Mouse (Mus musculus) adrenal gland, postnatal 0 days (tissue): ENCODE measurements around the gene Cnga3. TPM values are rescaled to one million over a fixed set of nuclear protein-coding genes. Genes with fewer than 3 reads are reported as not detected.

ENCODE experiments used
- polyA plus RNA-seq: library from polyadenylated mRNA; unstranded; fragments of >200 nt; fragmentation: Nextera tagmentation; extraction: Ambion mirVana; gene quantifications from 2 replicates; pipeline ENCODE4 v1.2.1, GENCODE M21; 2015

Cnga3 gene
- polyA plus RNA-seq, result 0.66 and 1.2 TPM in 2 replicates

DNA sequence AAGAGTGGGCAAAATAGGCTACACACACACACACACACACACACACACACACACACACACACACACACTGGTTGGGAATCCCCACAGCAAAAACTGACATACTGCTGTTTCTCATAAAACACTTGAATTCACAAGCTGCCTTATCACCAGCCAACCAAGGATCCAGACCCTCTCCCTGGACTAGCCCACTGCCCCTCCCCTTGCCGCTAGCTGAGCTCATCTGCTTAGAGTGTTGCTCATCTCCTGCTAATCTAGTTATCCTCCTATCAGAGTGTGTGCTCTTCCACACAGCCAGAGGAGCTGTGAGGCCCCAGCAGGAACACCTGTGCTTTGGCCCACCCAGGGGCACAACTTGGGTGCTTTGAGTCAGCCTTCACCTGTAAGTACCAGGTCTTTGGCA is at the start of gene Cnga3:
Cnga3 (plus strand) TSS at position 291 of the 400 bp plus-strand sequence.

DNA sequence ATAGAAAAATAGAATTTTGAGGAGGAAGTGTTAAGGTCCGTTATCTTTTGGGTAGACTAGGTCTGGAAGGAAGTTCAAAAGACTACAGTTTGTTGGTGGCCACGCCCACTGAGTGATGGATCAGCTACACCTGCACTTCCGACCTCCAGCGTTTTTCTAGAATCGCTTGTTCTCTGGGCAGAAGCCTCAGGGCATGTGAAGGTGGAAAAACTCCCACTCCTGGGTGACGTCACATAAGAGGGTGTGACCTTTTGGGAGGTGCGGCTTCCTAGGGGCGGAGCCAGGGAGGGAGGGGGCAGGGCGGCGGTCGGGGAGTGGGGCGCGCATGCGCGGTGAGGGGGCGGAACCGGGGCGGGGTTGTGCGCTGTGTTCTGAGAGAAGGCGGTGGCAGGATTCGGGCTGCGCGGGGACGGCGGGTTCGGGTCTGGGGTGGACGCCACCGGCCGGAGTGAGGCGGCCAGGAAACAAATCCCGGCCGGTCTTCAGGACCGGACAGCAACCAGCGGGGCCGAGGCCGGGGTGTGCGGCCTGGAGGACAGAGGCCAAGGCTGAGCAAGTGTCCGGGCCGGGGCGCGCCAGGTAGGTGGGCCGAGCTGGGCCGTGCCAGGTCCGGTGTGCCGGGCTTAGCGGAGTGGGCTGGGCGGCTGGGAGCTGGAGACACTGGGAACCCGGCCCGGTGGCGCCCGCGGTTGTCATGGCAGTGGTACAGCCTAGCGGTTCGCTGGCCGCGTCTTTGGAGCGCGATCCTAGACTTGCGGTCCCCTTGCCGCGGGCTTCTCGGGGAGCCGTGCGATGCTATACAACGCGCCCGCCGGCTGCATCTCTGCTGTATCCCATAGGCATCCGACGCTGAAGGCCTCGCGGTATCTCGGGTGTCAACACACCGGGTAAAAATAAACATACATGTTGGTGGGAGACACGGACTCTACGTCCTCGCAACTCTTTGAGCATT is 85.6 kb downstream of the Cnga3 start, which contains the start of gene Inpp4a:
Inpp4a (plus strand) TSS at position 326 of the 952 bp plus-strand sequence.

Other genes with a start within 250 kb of the Cnga3 start
- 0.20 and 0.73 TPM in 2 replicates for gene Vwa3b, start 187.8 kb upstream of the Cnga3 start, polyA plus RNA-seq
- 13.4 and 18.7 TPM in 2 replicates for gene Inpp4a, start 85.4 kb downstream of the Cnga3 start, polyA plus RNA-seq
- 26.5 and 39.9 TPM in 2 replicates for gene Coa5, start 215.7 kb downstream of the Cnga3 start, polyA plus RNA-seq
- 200 and 214 TPM in 2 replicates for gene Unc50, start 215.7 kb downstream of the Cnga3 start, polyA plus RNA-seq